Comparison of ENCODE assay signal across 10 mouse cellular contexts in genomic region chr3:102979550-102980348, GRCm38 (mm10). TPM values are rescaled to one million over a fixed set of nuclear protein-coding genes. Genes with fewer than 3 reads are reported as not detected.
DNase-seq lines count a peak whose midpoint lies in the region; ATAC-seq and TF ChIP-seq lines count a peak whose summit lies in the region.
"Had no signal": no experiment of that assay in that cellular context is flagged by ENCODE, and none has a peak within 500 bp of the region (broad histone marks: within the 10 kb centered on the region; RNA-seq: fewer than 3 reads in every experiment).

No protein-coding gene starts in this region.

- no peaks in the 10 kb centered on the region for H3K36me3 ChIP-seq in heart, embryonic 12.5 days
- no peaks in the 10 kb centered on the region for H3K36me3 ChIP-seq in forebrain, embryonic 14.5 days (ENCODE audit: control insufficient read depth, insufficient read depth, low read length)
- no peaks in the 10 kb centered on the region for H3K36me3 ChIP-seq in midbrain, postnatal 0 days (ENCODE audit: insufficient read depth, low read length)
- H3K36me3 ChIP-seq: limb, embryonic 15.5 days had no signal

- no peak for DNase-seq in heart, postnatal 14 days
- DNase-seq in ZHBTc4 (ENCODE audit: low read depth, low spot score): peak; percentile 51
- peak; percentile 91 for DNase-seq in forebrain, embryonic 14.5 days (ENCODE audit: low spot score)
- DNase-seq in midbrain, postnatal 0 days (ENCODE audit: low spot score): peak; percentile 85
- no peak for DNase-seq in natural killer cell, adult 2 months (ENCODE audit: low spot score in 2 of 2)
- DNase-seq in kidney, postnatal 14 days: no peak
- DNase-seq in spleen, postnatal 14 days (ENCODE audit: low spot score in 2 of 2): no peak

- no peaks in the 10 kb centered on the region for H3K9me3 ChIP-seq in heart, embryonic 12.5 days (replicated peaks)
- H3K9me3 ChIP-seq in forebrain, embryonic 14.5 days (replicated peaks; ENCODE audit: control insufficient read depth, low read length): no peaks in the 10 kb centered on the region
- H3K9me3 ChIP-seq in midbrain, postnatal 0 days (ENCODE audit: low read length): no peaks in the 10 kb centered on the region
- H3K9me3 ChIP-seq: limb, embryonic 15.5 days had no signal

- H3K4me1 ChIP-seq in heart, embryonic 12.5 days (replicated peaks): no peaks in the 10 kb centered on the region; the same call in 1 of the 2 replicates
- 0 out of 2 replicates have a peak, but pooled peaks cover 5% of the 10 kb centered on the region for H3K4me1 ChIP-seq in forebrain, embryonic 14.5 days (ENCODE audit: control insufficient read depth, insufficient read depth, low read length)
- no peaks in the 10 kb centered on the region for H3K4me1 ChIP-seq in midbrain, postnatal 0 days (ENCODE audit: insufficient read depth, low read length)
- H3K4me1 ChIP-seq: limb, embryonic 15.5 days had no signal

- no peak for ATAC-seq in heart, embryonic 12.5 days (ENCODE audit: insufficient number of reproducible peaks, low FRiP score)
- peak; percentile 99 for ATAC-seq in forebrain, embryonic 14.5 days
- peak; percentile 97 for ATAC-seq in midbrain, postnatal 0 days (ENCODE audit: low FRiP score)

- intact Hi-C loops in heart, postnatal 14 days (cut with DNase I): no loop called here

- no peak overlapping the region for H3K4me3 ChIP-seq in heart, embryonic 12.5 days
- peak overlapping the region; percentile 6; the same call in 1 of the 2 replicates for H3K4me3 ChIP-seq in forebrain, embryonic 14.5 days (ENCODE audit: low read depth, low read length)
- H3K4me3 ChIP-seq in midbrain, postnatal 0 days (ENCODE audit: low read depth, low read length): no peak overlapping the region
- H3K4me3 ChIP-seq: limb, embryonic 15.5 days had no signal

- no peaks in the 10 kb centered on the region for H3K27me3 ChIP-seq in heart, embryonic 12.5 days (replicated peaks)
- H3K27me3 ChIP-seq in forebrain, embryonic 14.5 days (replicated peaks; ENCODE audit: control insufficient read depth, insufficient read depth, low read length): no peaks in the 10 kb centered on the region
- no peaks in the 10 kb centered on the region for H3K27me3 ChIP-seq in midbrain, postnatal 0 days (ENCODE audit: insufficient read depth, low read length)
- H3K27me3 ChIP-seq: limb, embryonic 15.5 days had no signal

- peak; percentile 50 for TF ChIP-seq CTCF in midbrain, postnatal 0 days (IDR thresholded peaks at IDR 0.05)

- H3K4me2 ChIP-seq in heart, embryonic 12.5 days: 0 out of 2 replicates have a peak overlapping the region, but pooled peaks have one; percentile 9
- H3K4me2 ChIP-seq in forebrain, embryonic 14.5 days (ENCODE audit: low read length): peak overlapping the region; percentile 47
- peak overlapping the region; percentile 46 for H3K4me2 ChIP-seq in midbrain, postnatal 0 days (ENCODE audit: low read depth, low read length, poor library complexity, severe bottlenecking)
- H3K4me2 ChIP-seq: limb, embryonic 15.5 days had no signal

- WGBS in heart, embryonic 12.5 days: 36% methylated on average over 10 of the region's 10 CpGs
- WGBS in forebrain, embryonic 14.5 days: 5% methylated on average over 10 of the region's 10 CpGs
- WGBS in midbrain, postnatal 0 days: 6% methylated on average over 10 of the region's 10 CpGs

- no peak overlapping the region for H3K9ac ChIP-seq in heart, embryonic 12.5 days
- peak overlapping the region; percentile 61 for H3K9ac ChIP-seq in forebrain, embryonic 14.5 days (ENCODE audit: low read length)
- peak overlapping the region; percentile 42; the same call in 1 of the 2 replicates for H3K9ac ChIP-seq in midbrain, postnatal 0 days (replicated peaks; ENCODE audit: low read length, poor library complexity, severe bottlenecking)
- H3K9ac ChIP-seq: limb, embryonic 15.5 days had no signal

- H3K27ac ChIP-seq in heart, embryonic 12.5 days (ENCODE audit: poor library complexity, severe bottlenecking): no peak overlapping the region
- H3K27ac ChIP-seq in forebrain, embryonic 14.5 days (ENCODE audit: low read depth, low read length): peak overlapping the region; percentile 86
- peak overlapping the region; percentile 70 for H3K27ac ChIP-seq in midbrain, postnatal 0 days (ENCODE audit: low read depth, low read length)
- H3K27ac ChIP-seq: limb, embryonic 15.5 days had no signal

RNA-seq across cellular contexts. Expression of gene Sike1, which starts 15.8 kb away (rescaled TPM):
- polyA plus RNA-seq in heart, embryonic 12.5 days (2016; fragmentation: Nextera tagmentation; extraction: Ambion mirVana): 78.6 and 92.4 TPM in 2 replicates
- 10 to 100 TPM; 87.8 to 90.9 TPM for total RNA-seq in heart, postnatal 14 days (2021)
- 50.6 and 67.8 TPM in 2 replicates for polyA plus RNA-seq in forebrain, embryonic 14.5 days (2014; fragmentation: Nextera tagmentation; extraction: Ambion mirVana)
- 49.1 and 88.9 TPM in 2 replicates for total RNA-seq in midbrain, postnatal 0 days (2014; rRNA removed)
- polyA plus RNA-seq in midbrain, postnatal 0 days (2015; fragmentation: Nextera tagmentation; extraction: Ambion mirVana): 42.4 and 48.3 TPM in 2 replicates

RNA-seq across cellular contexts. Expression of gene Nr1h5, which starts 15.8 kb away (rescaled TPM):
- 0.14 and 0.40 TPM in 2 replicates for polyA plus RNA-seq in heart, embryonic 12.5 days (2016; fragmentation: Nextera tagmentation; extraction: Ambion mirVana)
- under 1 TPM in 1 of 2 experiments, not detected in 1; 0.15 TPM for total RNA-seq in heart, postnatal 14 days (2021)
- 0.09 TPM in 1 of 2 replicates, not detected in the other for polyA plus RNA-seq in forebrain, embryonic 14.5 days (2014; fragmentation: Nextera tagmentation; extraction: Ambion mirVana)
- total RNA-seq in midbrain, postnatal 0 days (2014; rRNA removed): not detected in 2 replicates
- polyA plus RNA-seq in midbrain, postnatal 0 days (2015; fragmentation: Nextera tagmentation; extraction: Ambion mirVana): 0.07 and 0.19 TPM in 2 replicates
- polyA plus RNA-seq: limb, embryonic 15.5 days; thymus, postnatal 0 days had no signal

RNA-seq across cellular contexts. Expression of gene Csde1, which starts 40.5 kb away (rescaled TPM):
- polyA plus RNA-seq in heart, embryonic 12.5 days (2016; fragmentation: Nextera tagmentation; extraction: Ambion mirVana): 341 and 357 TPM in 2 replicates
- total RNA-seq in heart, postnatal 14 days (2021): 100 to 1,000 TPM; 413 to 418 TPM
- polyA plus RNA-seq in forebrain, embryonic 14.5 days (2014; fragmentation: Nextera tagmentation; extraction: Ambion mirVana): 525 and 610 TPM in 2 replicates
- total RNA-seq in midbrain, postnatal 0 days (2014; rRNA removed): 222 and 287 TPM in 2 replicates
- 256 and 287 TPM in 2 replicates for polyA plus RNA-seq in midbrain, postnatal 0 days (2015; fragmentation: Nextera tagmentation; extraction: Ambion mirVana)

RNA-seq across cellular contexts. Expression of gene Sycp1, which starts 43.8 kb away (rescaled TPM):
- polyA plus RNA-seq in heart, embryonic 12.5 days (2016; fragmentation: Nextera tagmentation; extraction: Ambion mirVana): not detected in 2 replicates
- not detected for total RNA-seq in heart, postnatal 14 days (2021)
- not detected in 2 replicates for polyA plus RNA-seq in forebrain, embryonic 14.5 days (2014; fragmentation: Nextera tagmentation; extraction: Ambion mirVana)
- total RNA-seq in midbrain, postnatal 0 days (2014; rRNA removed): not detected in 2 replicates
- not detected in 2 replicates for polyA plus RNA-seq in midbrain, postnatal 0 days (2015; fragmentation: Nextera tagmentation; extraction: Ambion mirVana)
- polyA plus RNA-seq: limb, embryonic 15.5 days; thymus, postnatal 0 days had no signal

Comparison
In these comparisons a context has a peak if more than half of its experiments do, and no peak if none do; other contexts are left out.
1. DNase-seq: peak in ZHBTc4 (single experiment), forebrain, embryonic 14.5 days (single experiment) and midbrain, postnatal 0 days (single experiment); none in heart, postnatal 14 days (0 of 2), natural killer cell, adult 2 months (0 of 2), kidney, postnatal 14 days (single experiment) and spleen, postnatal 14 days (0 of 2).
2. Peak in every context shown above with its lines, with median percentiles within 50 percentile points of each other: H3K4me2 ChIP-seq.